Mouse (Mus musculus): Measurements from ENCODE around the gene Fgl2.

Fgl2 gene

GRCm38 (mm10) chr5:21384252-21384960, 12.0 kb downstream of the Fgl2 start:
- no peak for DNase-seq (ENCODE audit: low spot score in 2 of 2)

GRCm38 (mm10) chr5:21384976-21385375, 12.5 kb downstream of the Fgl2 start:
- no peak for DNase-seq (ENCODE audit: low spot score in 2 of 2)

GRCm38 (mm10) chr5:21386432-21386831, 14.0 kb downstream of the Fgl2 start:
- DNase-seq (ENCODE audit: low spot score in 2 of 2): no peak

- DNase-seq (ENCODE audit: low spot score in 2 of 2): no peak
These were observed 14.9 kb downstream of the Fgl2 start for GRCm38 (mm10) chr5:21387340-21387739.

- DNase-seq (ENCODE audit: low spot score in 2 of 2): no peak
These were observed 16.4 kb downstream of the Fgl2 start for GRCm38 (mm10) chr5:21388855-21389254.

GRCm38 (mm10) chr5:21391616-21392384, 19.4 kb downstream of the Fgl2 start:
- no peak for DNase-seq (ENCODE audit: low spot score in 2 of 2)

- no peak for DNase-seq (ENCODE audit: low spot score in 2 of 2)
These were observed 22.1 kb downstream of the Fgl2 start for GRCm38 (mm10) chr5:21394562-21394961.

- DNase-seq (ENCODE audit: low spot score in 2 of 2): no peak
These were observed 22.9 kb downstream of the Fgl2 start for GRCm38 (mm10) chr5:21395205-21395840.

- DNase-seq (ENCODE audit: low spot score in 2 of 2): no peak
These were observed 38.8 kb downstream of the Fgl2 start for GRCm38 (mm10) chr5:21411261-21411666.

GRCm38 (mm10) chr5:21412056-21412455, 39.6 kb downstream of the Fgl2 start:
- no peak for DNase-seq (ENCODE audit: low spot score in 2 of 2)

GRCm38 (mm10) chr5:21413322-21413721, 40.9 kb downstream of the Fgl2 start:
- DNase-seq (ENCODE audit: low spot score in 2 of 2): no peak

GRCm38 (mm10) chr5:21414116-21414820, 41.8 kb downstream of the Fgl2 start:
- DNase-seq (ENCODE audit: low spot score in 2 of 2): no peak

- DNase-seq (ENCODE audit: low spot score in 2 of 2): no peak
These were observed 46.2 kb downstream of the Fgl2 start for GRCm38 (mm10) chr5:21418613-21419012.

GRCm38 (mm10) chr5:21420609-21421008, 48.2 kb downstream of the Fgl2 start:
- DNase-seq (ENCODE audit: low spot score in 2 of 2): no peak

GRCm38 (mm10) chr5:21424614-21425602, 52.5 kb downstream of the Fgl2 start, which contains the start of the genes Ccdc146 and Fam185a:
Gene Ccdc146 (minus strand): TSS chr5:21424677.
Gene Fam185a (plus strand): TSS chr5:21424958.
- DNase-seq (ENCODE audit: low spot score in 2 of 2): peak; percentile 69 to 91

GRCm38 (mm10) chr5:21426666-21427065, 54.2 kb downstream of the Fgl2 start:
- DNase-seq (ENCODE audit: low spot score in 2 of 2): no peak
